Mouse (Mus musculus) Patski (cell line): Measurements from ENCODE around the gene Glb1l3. TPM values are rescaled to one million over a fixed set of nuclear protein-coding genes. Genes with fewer than 3 reads are reported as not detected.

Experiments
- ATAC-seq: fragments of 100-300 bp; one replicate; pipeline ENCODE4 v1.8.0; 2021
- CTCF ChIA-PET: fragments of 350-600 bp; sonication (Branson Sonifier 250); formaldehyde crosslinking; loops from one replicate; lab custom pipeline; 2022; ENCODE audit warnings: inconsistent platforms; lab: Charles Lee
- POLR2A ChIA-PET: fragments of 350-600 bp; sonication (Branson Sonifier 250); formaldehyde crosslinking; loops from one replicate; lab custom pipeline; 2022; ENCODE audit warnings: antibody characterized with exemption, inconsistent platforms; lab: Charles Lee
- DNase-seq: peaks from one replicate; pipeline ENCODE4 v3.0.0-alpha.2; 2011; ENCODE audit warnings: low read depth, low spot score
- H3K27me3 ChIP-seq: fragments of 371-371 bp; one replicate; pipeline ENCODE4 v1.5.1; 2021
- CTCF ChIP-seq: fragments of 100-300 bp; IDR thresholded peaks from one replicate; pipeline ENCODE4 v1.5.1; 2021
- in situ Hi-C: fragments of 300-500 bp; cut with MboI; formaldehyde crosslinking; loops from 3 replicates; pipeline ENCODE4 v1.11.1; 2018; ENCODE audit warnings: low pct_unique_long_range_greater_than_20kb, mixed read lengths
- polyA plus RNA-seq: library from polyadenylated mRNA; unstranded; gene quantifications from one replicate; pipeline ENCODE4 v1.2.3, GENCODE M21; 2021

Glb1l3 gene
- polyA plus RNA-seq, 1 experiment from 2014 or later = not detected

DNA sequence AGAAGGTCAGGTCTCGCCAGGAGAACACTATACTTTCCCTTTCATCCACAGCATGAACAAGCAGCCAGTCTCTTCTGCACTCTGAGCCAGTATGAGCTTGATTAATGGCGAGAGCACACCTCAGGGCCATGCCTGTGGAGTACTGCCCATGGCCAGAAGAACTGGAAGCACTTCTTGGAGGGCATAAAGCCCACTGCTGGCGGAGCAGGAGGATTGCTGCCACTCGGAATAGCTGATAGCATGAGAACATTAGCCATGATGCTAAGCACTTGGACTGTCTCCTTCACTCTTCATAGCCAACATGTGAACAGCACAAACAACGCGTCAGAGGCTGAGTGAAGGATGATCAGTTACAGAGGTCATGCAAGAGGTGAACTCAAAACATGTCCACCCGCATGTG, 82.3 kb downstream of the Glb1l3 start:
- ATAC-seq = no peak
- in situ Hi-C loops = loop anchor here (5.0 to 10.0 kb wide), 2 partner anchors 1111 to 1604 kb away; no protein-coding TSS in a partner anchor
- TF ChIP-seq CTCF = no peak
- POLR2A ChIA-PET = no interaction called here
- CTCF ChIA-PET = no interaction called here
- no peak for DNase-seq
- H3K27me3 ChIP-seq = no peaks in the 10 kb centered on the region

DNA sequence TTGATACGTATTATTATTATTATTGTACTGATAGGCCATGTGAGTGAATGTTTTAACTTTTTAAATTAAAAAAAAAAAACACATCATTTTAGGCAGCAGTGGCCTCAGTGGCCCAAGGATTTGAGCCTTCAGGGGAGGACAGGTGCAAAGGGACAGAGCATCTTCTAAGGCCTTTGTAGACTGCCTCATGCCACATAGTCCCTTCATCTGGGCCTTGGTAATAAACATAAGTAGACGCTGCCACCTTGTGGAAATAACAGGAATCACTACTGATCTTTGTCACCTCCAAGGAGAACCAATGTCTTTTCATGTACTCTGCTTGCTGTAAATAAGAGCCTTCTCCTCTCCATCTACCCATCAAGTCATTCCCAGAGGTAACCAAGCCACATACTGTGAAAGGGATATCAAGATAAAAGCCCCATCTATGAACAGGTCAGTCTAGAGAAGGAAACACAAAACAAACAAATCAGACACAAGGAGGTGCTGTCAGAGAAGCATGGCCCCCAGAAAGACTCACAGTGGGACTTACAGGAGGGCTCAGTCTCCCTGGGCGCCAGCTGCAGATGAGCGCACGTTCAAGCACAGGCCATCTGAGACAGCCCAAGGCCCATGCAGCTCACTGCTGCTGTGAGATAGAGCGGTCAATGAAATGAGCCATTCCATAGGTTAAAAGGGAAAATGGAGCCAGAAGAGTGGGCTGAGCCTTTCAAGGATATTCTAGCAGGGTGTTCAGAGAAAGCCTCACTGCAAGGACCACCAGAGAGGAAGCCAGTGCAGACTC, 84.4 kb downstream of the Glb1l3 start:
- ChIA-PET CTCF (no interaction called here), POLR2A (no interaction called here)
- in situ Hi-C loops = loop anchor here (5.0 to 10.0 kb wide), 2 partner anchors 1109 to 1602 kb away; no protein-coding TSS in a partner anchor
- peak; percentile 45 for ATAC-seq
- no peaks in the 10 kb centered on the region for H3K27me3 ChIP-seq
- TF ChIP-seq CTCF = peak; percentile 68
- peak; percentile 2 for DNase-seq

DNA sequence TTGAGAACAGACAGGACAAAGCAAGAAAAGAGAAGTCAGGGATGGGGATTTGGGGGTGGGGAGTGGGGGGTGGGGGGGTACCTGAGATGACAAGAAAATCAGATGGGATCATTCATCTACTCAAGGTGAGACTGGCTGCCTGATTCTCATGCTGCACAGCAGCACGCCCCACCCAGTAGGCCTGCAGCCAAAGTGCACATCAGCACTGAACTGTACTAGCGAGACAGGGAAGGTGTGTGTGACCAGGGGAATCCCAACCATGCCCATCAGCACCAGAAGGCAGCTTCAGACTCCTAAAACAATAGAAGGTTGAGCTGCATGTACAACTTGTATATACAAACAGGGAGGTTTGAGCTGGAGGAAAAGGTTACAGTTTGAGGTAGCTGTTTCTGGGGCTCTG, 85.0 kb downstream of the Glb1l3 start:
- no peak for DNase-seq
- no peak for ATAC-seq
- in situ Hi-C loops = loop anchor here (5.0 to 10.0 kb wide), 2 partner anchors 1108 to 1601 kb away; no protein-coding TSS in a partner anchor
- POLR2A ChIA-PET = no interaction called here
- TF ChIP-seq CTCF = no peak
- no peaks in the 10 kb centered on the region for H3K27me3 ChIP-seq
- CTCF ChIA-PET = no interaction called here

GRCm38 (mm10) chr9:26768181-26768580, 92.5 kb downstream of the Glb1l3 start:
- no peak for ATAC-seq
- in situ Hi-C loops = no loop called here
- DNase-seq = no peak
- H3K27me3 ChIP-seq = no peaks in the 10 kb centered on the region
- CTCF ChIA-PET = no interaction called here
- no peak for TF ChIP-seq CTCF
- POLR2A ChIA-PET = no interaction called here

Other genes with a start within 250 kb of the Glb1l3 start
- gene B3gat1, start 127.2 kb downstream of the Glb1l3 start, polyA plus RNA-seq = not detected
- 0.01 TPM for gene Glb1l2, start 54.4 kb downstream of the Glb1l3 start, polyA plus RNA-seq
- gene Gm1110, start 62.2 kb upstream of the Glb1l3 start, polyA plus RNA-seq = not detected
- 40.6 TPM for gene Acad8, start 138.7 kb upstream of the Glb1l3 start, polyA plus RNA-seq
- 63.2 TPM for gene Thyn1, start 138.8 kb upstream of the Glb1l3 start, polyA plus RNA-seq
- 36.9 TPM for gene Vps26b, start 169.2 kb upstream of the Glb1l3 start, polyA plus RNA-seq
- gene Ncapd3, start 169.3 kb upstream of the Glb1l3 start, polyA plus RNA-seq = 14.8 TPM